Mouse (Mus musculus) spleen, adult 2 months (tissue): ENCODE results near the gene Tuft1.
"Not testable (repeated sequence)": the region's sequence is repeated elsewhere in the genome, so short reads cannot be mapped to it uniquely, and the experiment has no call there.

ENCODE experiments used
- CTCF ChIP-seq: fragments of 200-500 bp; IDR thresholded peaks from 2 replicates; pipeline ENCODE4 v1.5.1; 2011; ENCODE audit warnings: mild to moderate bottlenecking, inconsistent platforms; ENCODE audit not compliant: insufficient read depth, insufficient read length, insufficient replicate concordance; ENCODE audit errors: extremely low read depth
- POLR2A ChIP-seq: fragments of 200-500 bp; IDR thresholded peaks from 2 replicates; pipeline ENCODE4 v1.6.1; 2011; ENCODE audit warnings: low read depth, low read length, inconsistent platforms

DNA sequence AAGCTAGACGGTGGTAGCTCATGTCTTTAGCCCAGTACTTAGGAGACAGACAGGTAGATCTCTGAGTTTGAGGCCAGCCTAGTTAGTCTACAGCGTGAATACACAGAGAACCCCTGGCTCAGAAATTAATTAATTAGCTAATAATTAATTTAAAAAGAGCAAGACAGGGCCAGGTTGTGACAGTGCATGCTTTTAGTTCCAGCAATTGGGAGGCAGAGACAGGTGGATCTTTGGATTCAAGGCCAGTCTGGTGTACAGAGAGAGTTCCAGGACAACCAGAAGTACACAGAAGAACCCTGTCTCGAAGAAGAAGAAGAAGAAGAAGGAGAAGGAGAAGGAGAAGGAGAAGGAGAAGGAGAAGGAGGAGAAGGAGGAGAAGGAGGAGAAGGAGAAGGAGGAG lies 30.0 kb upstream of the Tuft1 start:
- not testable (repeated sequence) for TF ChIP-seq CTCF, POLR2A
